Mouse (Mus musculus): ENCODE measurements around the gene Mapkapk3.

- TF ChIP-seq POLR2A (IDR thresholded peaks at IDR 0.05; ENCODE audit: low read depth, low read length), result no peak
- TF ChIP-seq CTCF (IDR thresholded peaks at IDR 0.05; ENCODE audit: extremely low read depth, insufficient read depth, insufficient read length, insufficient replicate concordance), result no peak
Measured at GRCm38 (mm10) chr9:107277603-107278002, 12.1 kb downstream of the Mapkapk3 start.

Data from spleen, adult 2 months (tissue).